Mouse (Mus musculus) intestine, embryonic 14.5 days (tissue): ENCODE measurements around the gene Mast4. TPM values are rescaled to one million over a fixed set of nuclear protein-coding genes. Genes with fewer than 3 reads are reported as not detected.
A peak's percentile ranks its signal among the peaks of the same experiment; 100 is the strongest.

ENCODE experiments used
- ATAC-seq: fragments of 200-750 bp; cut with Nextera tagmentation; replicated peaks from 2 replicates; pipeline ENCODE4 v1.8.0; 2017; ENCODE audit warnings: low read depth, moderate number of reproducible peaks, moderate TSS enrichment, moderate library complexity; ENCODE audit not compliant: low FRiP score, low TSS enrichment
- DNase-seq: peaks from one replicate; pipeline ENCODE4 v3.0.0-alpha.2; 2018; ENCODE audit warnings: low spot score
- H3K27ac ChIP-seq: fragments of 300-500 bp; sonication (generic); 2 replicates; pipeline ENCODE4 v1.5.1; 2014; ENCODE audit warnings: low read depth, mild to moderate bottlenecking, control low read depth
- H3K27me3 ChIP-seq: fragments of 300-500 bp; sonication (generic); replicated peaks from 2 replicates; pipeline ENCODE4 v1.6.1; 2014; ENCODE audit warnings: low read length, control low read depth; ENCODE audit not compliant: control insufficient read depth, insufficient read depth
- H3K36me3 ChIP-seq: fragments of 300-500 bp; sonication (generic); 2 replicates; pipeline ENCODE4 v1.6.1; 2014; ENCODE audit warnings: low read length, control low read depth; ENCODE audit not compliant: control insufficient read depth, insufficient read depth
- H3K4me1 ChIP-seq: fragments of 300-500 bp; sonication (generic); replicated peaks from 2 replicates; pipeline ENCODE4 v1.6.1; 2014; ENCODE audit warnings: low read length, control low read depth, mixed read lengths; ENCODE audit not compliant: control insufficient read depth, insufficient read depth
- H3K4me2 ChIP-seq: fragments of 300-500 bp; sonication (generic); 2 replicates; pipeline ENCODE4 v1.6.1; 2014; ENCODE audit warnings: low read length
- H3K4me3 ChIP-seq: fragments of 300-500 bp; sonication (generic); 2 replicates; pipeline ENCODE4 v1.5.1; 2014; ENCODE audit warnings: low read depth, low read length, control low read depth, mixed read lengths
- H3K9ac ChIP-seq: fragments of 300-500 bp; sonication (generic); 2 replicates; pipeline ENCODE4 v1.6.1; 2014; ENCODE audit warnings: mild to moderate bottlenecking, low read length
- H3K9me3 ChIP-seq: fragments of 300-500 bp; sonication (generic); 2 replicates; pipeline ENCODE4 v1.6.1; 2016; ENCODE audit warnings: low read length, control low read depth; ENCODE audit not compliant: control insufficient read depth
- WGBS: fragments of 180-500 bp; shearing (Covaris S2); extraction: QIAGEN DNeasy Blood & Tissue Kit; methylation state at CpG from one replicate; pipeline ENCODE4 v1.1.7; 2014; 5-methylcytosine and 5-hydroxymethylcytosine counted together
- polyA plus RNA-seq: library from polyadenylated mRNA; unstranded; fragments of >200 nt; fragmentation: Nextera tagmentation; extraction: Ambion mirVana; gene quantifications from 2 replicates; pipeline ENCODE4 v1.2.1, GENCODE M21; 2014

Mast4 gene
- polyA plus RNA-seq, 1 experiment from 2014 or later = 31.9 TPM

- H3K4me1 ChIP-seq = no peaks in the 10 kb centered on the region
- DNase-seq = no peak
- H3K4me2 ChIP-seq = no peak overlapping the region
- no peak overlapping the region for H3K27ac ChIP-seq
- no peak for ATAC-seq
- no peaks in the 10 kb centered on the region for H3K36me3 ChIP-seq
- H3K4me3 ChIP-seq = no peak overlapping the region
- H3K9ac ChIP-seq = no peak overlapping the region
- H3K9me3 ChIP-seq = no peaks in the 10 kb centered on the region
- WGBS = 93% methylated on average over 9 of the region's 9 CpGs
- no peaks in the 10 kb centered on the region for H3K27me3 ChIP-seq
Observed at GRCm38 (mm10) chr13:103043692-103044091, 290.6 kb downstream of the Mast4 start.

- Histone ChIP-seq H3K4me3 (no peak overlapping the region), H3K4me2 (no peak overlapping the region), H3K9ac (no peak overlapping the region), H3K27ac (no peak overlapping the region), H3K4me1 (0 out of 2 replicates have a peak, but pooled peaks cover under 1% of the 10 kb centered on the region), H3K36me3 (no peaks in the 10 kb centered on the region), H3K9me3 (no peaks in the 10 kb centered on the region), H3K27me3 (no peaks in the 10 kb centered on the region)
- DNase-seq (no peak), ATAC-seq (no peak)
- WGBS = 86% methylated on average over 4 of the region's 4 CpGs
Observed at GRCm38 (mm10) chr13:103043011-103043410, 291.3 kb downstream of the Mast4 start.

GRCm38 (mm10) chr13:103037466-103037865, 296.8 kb downstream of the Mast4 start:
- no peak overlapping the region for H3K4me3 ChIP-seq
- no peak for DNase-seq
- H3K4me1 ChIP-seq = 0 out of 2 replicates have a peak, but pooled peaks cover 5% of the 10 kb centered on the region
- no peak overlapping the region for H3K4me2 ChIP-seq
- no peak overlapping the region for H3K27ac ChIP-seq
- no peaks in the 10 kb centered on the region for H3K27me3 ChIP-seq
- H3K9ac ChIP-seq = no peak overlapping the region
- H3K36me3 ChIP-seq = no peaks in the 10 kb centered on the region
- no peaks in the 10 kb centered on the region for H3K9me3 ChIP-seq
- ATAC-seq = no peak
- 45% methylated on average over 5 of the region's 5 CpGs for WGBS

GRCm38 (mm10) chr13:103029377-103029776, 304.9 kb downstream of the Mast4 start:
- H3K36me3 ChIP-seq = no peaks in the 10 kb centered on the region
- no peak overlapping the region for H3K27ac ChIP-seq
- no peak overlapping the region for H3K4me3 ChIP-seq
- 83% methylated on average over 5 of the region's 5 CpGs for WGBS
- peak; percentile 46 for DNase-seq
- H3K4me2 ChIP-seq = no peak overlapping the region
- H3K9me3 ChIP-seq = no peaks in the 10 kb centered on the region
- H3K27me3 ChIP-seq = no peaks in the 10 kb centered on the region
- H3K4me1 ChIP-seq = peaks cover 21% of the 10 kb centered on the region
- no peak overlapping the region for H3K9ac ChIP-seq
- no peak for ATAC-seq

- Histone ChIP-seq H3K9ac (no peak overlapping the region), H3K27ac (no peak overlapping the region), H3K9me3 (no peaks in the 10 kb centered on the region), H3K4me1 (peaks cover 21% of the 10 kb centered on the region), H3K4me2 (no peak overlapping the region), H3K36me3 (no peaks in the 10 kb centered on the region), H3K27me3 (no peaks in the 10 kb centered on the region), H3K4me3 (no peak overlapping the region)
- ATAC-seq (no peak), DNase-seq (no peak)
- WGBS = 46% methylated on average over 17 of the region's 17 CpGs
Observed at GRCm38 (mm10) chr13:103027456-103028078, 306.7 kb downstream of the Mast4 start.

GRCm38 (mm10) chr13:103025461-103025860, 308.8 kb downstream of the Mast4 start:
- WGBS = 77% methylated on average over 3 of the region's 3 CpGs
- H3K4me2 ChIP-seq = no peak overlapping the region
- no peaks in the 10 kb centered on the region for H3K9me3 ChIP-seq
- H3K9ac ChIP-seq = no peak overlapping the region
- H3K4me1 ChIP-seq = peaks cover 21% of the 10 kb centered on the region
- H3K4me3 ChIP-seq = no peak overlapping the region
- no peaks in the 10 kb centered on the region for H3K36me3 ChIP-seq
- H3K27me3 ChIP-seq = no peaks in the 10 kb centered on the region
- no peak overlapping the region for H3K27ac ChIP-seq
- DNase-seq = no peak
- no peak for ATAC-seq

GRCm38 (mm10) chr13:103018481-103018880, 315.8 kb downstream of the Mast4 start:
- DNase-seq = no peak
- no peaks in the 10 kb centered on the region for H3K27me3 ChIP-seq
- no peaks in the 10 kb centered on the region for H3K36me3 ChIP-seq
- no peak for ATAC-seq
- H3K4me3 ChIP-seq = no peak overlapping the region
- no peaks in the 10 kb centered on the region for H3K9me3 ChIP-seq
- no peaks in the 10 kb centered on the region for H3K4me1 ChIP-seq
- 48% methylated on average over 6 of the region's 6 CpGs for WGBS
- no peak overlapping the region for H3K4me2 ChIP-seq
- H3K27ac ChIP-seq = no peak overlapping the region
- H3K9ac ChIP-seq = no peak overlapping the region

- Histone ChIP-seq H3K4me1 (no peaks in the 10 kb centered on the region), H3K9ac (no peak overlapping the region), H3K36me3 (no peaks in the 10 kb centered on the region), H3K4me2 (no peak overlapping the region), H3K27ac (no peak overlapping the region), H3K4me3 (no peak overlapping the region), H3K27me3 (no peaks in the 10 kb centered on the region), H3K9me3 (no peaks in the 10 kb centered on the region)
- DNase-seq = no peak
- WGBS = 94% methylated on average over 3 of the region's 3 CpGs
- no peak for ATAC-seq
Observed at GRCm38 (mm10) chr13:103017661-103018060, 316.6 kb downstream of the Mast4 start.

- WGBS = 88% methylated on average over 3 of the region's 3 CpGs
- Histone ChIP-seq H3K27me3 (no peaks in the 10 kb centered on the region), H3K4me1 (no peaks in the 10 kb centered on the region), H3K27ac (no peak overlapping the region), H3K9ac (no peak overlapping the region), H3K4me3 (no peak overlapping the region), H3K9me3 (no peaks in the 10 kb centered on the region), H3K36me3 (no peaks in the 10 kb centered on the region), H3K4me2 (no peak overlapping the region)
- DNase-seq = no peak
- ATAC-seq = no peak
Observed at GRCm38 (mm10) chr13:103015131-103015750, 319.1 kb downstream of the Mast4 start.
